Mouse (Mus musculus) limb, embryonic 14.5 days (tissue): Measurements from ENCODE around the gene Tfpi2. TPM values are rescaled to one million over a fixed set of nuclear protein-coding genes. Genes with fewer than 3 reads are reported as not detected.

Source experiments
- ATAC-seq: fragments of 200-750 bp; cut with Nextera tagmentation; 2 replicates; pipeline ENCODE4 v1.8.0; 2017; ENCODE audit warnings: low read depth, moderate number of reproducible peaks, moderate TSS enrichment; ENCODE audit not compliant: low FRiP score
- DNase-seq: peaks from one replicate; pipeline ENCODE4 v3.0.0-alpha.2; 2015; ENCODE audit warnings: low spot score
- H3K27ac ChIP-seq: fragments of 300-500 bp; sonication (generic); replicated peaks from 2 replicates; pipeline ENCODE4 v1.5.1; 2014; ENCODE audit warnings: low read depth, mild to moderate bottlenecking, low read length, moderate library complexity, mixed read lengths
- H3K27me3 ChIP-seq: fragments of 300-500 bp; sonication (generic); 2 replicates; pipeline ENCODE4 v1.6.1; 2014; ENCODE audit warnings: low read length, mixed read lengths; ENCODE audit not compliant: control insufficient read depth, insufficient read depth
- H3K36me3 ChIP-seq: fragments of 300-500 bp; sonication (generic); 2 replicates; pipeline ENCODE4 v1.6.1; 2014; ENCODE audit warnings: mild to moderate bottlenecking, low read length, moderate library complexity, mixed read lengths; ENCODE audit not compliant: control insufficient read depth, insufficient read depth
- H3K4me1 ChIP-seq: fragments of 300-500 bp; sonication (generic); 2 replicates; pipeline ENCODE4 v1.6.1; 2014; ENCODE audit warnings: antibody characterized with exemption, low read length, mixed read lengths; ENCODE audit not compliant: control insufficient read depth, insufficient read depth
- H3K4me2 ChIP-seq: fragments of 300-500 bp; sonication (generic); replicated peaks from 2 replicates; pipeline ENCODE4 v1.6.1; 2014; ENCODE audit warnings: low read depth, mild to moderate bottlenecking, low read length, moderate library complexity; ENCODE audit not compliant: severe bottlenecking
- H3K4me3 ChIP-seq: fragments of 300-500 bp; sonication (generic); replicated peaks from 2 replicates; pipeline ENCODE4 v1.5.1; 2014; ENCODE audit warnings: low read length
- H3K9ac ChIP-seq: fragments of 300-500 bp; sonication (generic); 2 replicates; pipeline ENCODE4 v1.6.1; 2014; ENCODE audit warnings: mild to moderate bottlenecking, low read depth, low read length, moderate library complexity; ENCODE audit not compliant: severe bottlenecking
- H3K9me3 ChIP-seq: fragments of 300-500 bp; sonication (generic); 2 replicates; pipeline ENCODE4 v1.6.1; 2016; ENCODE audit warnings: low read length; ENCODE audit not compliant: control insufficient read depth
- POLR2A ChIP-seq: fragments of 200-500 bp; IDR thresholded peaks from 2 replicates; pipeline ENCODE4 v1.8.0; 2012; ENCODE audit warnings: inconsistent platforms, mild to moderate bottlenecking, moderate library complexity, borderline replicate concordance; ENCODE audit not compliant: insufficient read depth, insufficient read length; ENCODE audit errors: extremely low read depth
- WGBS: fragments of 180-500 bp; shearing (Covaris S2); extraction: QIAGEN DNeasy Blood & Tissue Kit; methylation state at CpG from one replicate; pipeline ENCODE4 v1.1.7; 2014; 5-methylcytosine and 5-hydroxymethylcytosine counted together
- polyA plus RNA-seq, 2 experiments: library from polyadenylated mRNA; depleted of rRNA in 1 of 2; stranded (reverse) in 1 of 2; unstranded in 1 of 2; fragments of >200 nt; fragmentation: Nextera tagmentation in 1 of 2; extraction: Ambion mirVana in 1 of 2; gene quantifications; 2 replicates each; pipeline versions ENCODE4 v1.2.1 to v1.2.3; 2012 to 2014

Tfpi2 gene
- 1.7 and 1.9 TPM in 2 replicates for polyA plus RNA-seq (2012; rRNA removed)
- polyA plus RNA-seq (2014; fragmentation: Nextera tagmentation; extraction: Ambion mirVana), result 2.3 and 2.6 TPM in 2 replicates

GRCm38 (mm10) chr6:3988750-3989149, at the start of gene Tfpi2:
Gene Tfpi2 (minus strand): TSS chr6:3988919.
- no peak within 1 kb of the TSS for H3K4me2 ChIP-seq
- ATAC-seq, result no peak
- WGBS, result 81% methylated on average over 3 of the region's 3 CpGs

GRCm38 (mm10) chr6:4030956-4031355, 42.2 kb upstream of the Tfpi2 start:
- Histone ChIP-seq H3K27me3 (no peaks in the 10 kb centered on the region), H3K4me1 (no peaks in the 10 kb centered on the region), H3K4me3 (no peak overlapping the region), H3K36me3 (no peaks in the 10 kb centered on the region), H3K9ac (no peak overlapping the region), H3K27ac (no peak overlapping the region), H3K9me3 (no peaks in the 10 kb centered on the region), H3K4me2 (no peak overlapping the region)
- no peak for ATAC-seq
- TF ChIP-seq POLR2A, result no peak
- 74% methylated on average over 3 of the region's 3 CpGs for WGBS
- DNase-seq, result no peak

More at GRCm38 (mm10) chr6:3988750-3989149, at the start of gene Tfpi2:
- Histone ChIP-seq H3K36me3 (no peaks in the 10 kb centered on the region), H3K4me3 (no peak within 1 kb of the TSS), H3K27ac (no peak within 1 kb of the TSS), H3K4me1 (peaks cover under 1% of the 10 kb centered on the region; the same call in 1 of the 2 replicates), H3K9ac (no peak within 1 kb of the TSS), H3K27me3 (no peaks in the 10 kb centered on the region), H3K9me3 (no peaks in the 10 kb centered on the region)
- no peak for DNase-seq
- no peak for TF ChIP-seq POLR2A

- DNase-seq, result no peak
- no peak overlapping the region for H3K4me2 ChIP-seq
- H3K36me3 ChIP-seq, result no peaks in the 10 kb centered on the region
- H3K9ac ChIP-seq, result no peak overlapping the region
- ATAC-seq, result no peak
- 45% methylated on average over 2 of the region's 2 CpGs for WGBS
- H3K4me3 ChIP-seq, result no peak overlapping the region
- H3K4me1 ChIP-seq, result no peaks in the 10 kb centered on the region
- TF ChIP-seq POLR2A, result no peak
- H3K27ac ChIP-seq, result no peak overlapping the region
- H3K27me3 ChIP-seq, result no peaks in the 10 kb centered on the region
- no peaks in the 10 kb centered on the region for H3K9me3 ChIP-seq
These were observed 37.6 kb upstream of the Tfpi2 start for GRCm38 (mm10) chr6:4026367-4026766.

GRCm38 (mm10) chr6:4022645-4023044, 33.9 kb upstream of the Tfpi2 start:
- Histone ChIP-seq H3K9me3 (no peaks in the 10 kb centered on the region), H3K27me3 (no peaks in the 10 kb centered on the region), H3K9ac (no peak overlapping the region), H3K4me3 (no peak overlapping the region), H3K36me3 (no peaks in the 10 kb centered on the region), H3K27ac (no peak overlapping the region), H3K4me1 (no peaks in the 10 kb centered on the region), H3K4me2 (no peak overlapping the region)
- no peak for ATAC-seq
- DNase-seq, result no peak
- WGBS, result 61% methylated on average over 1 of the region's 1 CpGs
- TF ChIP-seq POLR2A, result no peak

- H3K9ac ChIP-seq, result no peak overlapping the region
- H3K4me3 ChIP-seq, result no peak overlapping the region
- H3K27ac ChIP-seq, result no peak overlapping the region
- H3K9me3 ChIP-seq, result no peaks in the 10 kb centered on the region
- ATAC-seq (no peak), DNase-seq (no peak)
- no peaks in the 10 kb centered on the region for H3K27me3 ChIP-seq
- H3K4me2 ChIP-seq, result no peak overlapping the region
- H3K36me3 ChIP-seq, result no peaks in the 10 kb centered on the region
- TF ChIP-seq POLR2A, result no peak
- H3K4me1 ChIP-seq, result peaks cover 4% of the 10 kb centered on the region; the same call in 1 of the 2 replicates
These were observed 20.8 kb upstream of the Tfpi2 start for GRCm38 (mm10) chr6:4009548-4009947.
